Mouse (Mus musculus): ENCODE data around the gene Scrg1. TPM values are rescaled to one million over a fixed set of nuclear protein-coding genes. Genes with fewer than 3 reads are reported as not detected.
"Not testable (repeated sequence)": the region's sequence is repeated elsewhere in the genome, so short reads cannot be mapped to it uniquely, and the experiment has no call there.

The Scrg1 gene
- total RNA-seq, 1 experiment from 2014 or later: not detected

- no peak for ATAC-seq (replicated peaks in 1 of 2; ENCODE audit: insufficient read depth in 1 of 2, low FRiP score in 2 of 2, low TSS enrichment in 1 of 2, low read depth in 1 of 2, poor library complexity in 2 of 2, severe bottlenecking in 2 of 2)
Measured at GRCm38 (mm10) chr8:57489366-57489765, 33.6 kb downstream of the Scrg1 start.

GRCm38 (mm10) chr8:57489896-57490295 lies 34.2 kb downstream of the Scrg1 start:
- ATAC-seq (replicated peaks in 1 of 2; ENCODE audit: insufficient read depth in 1 of 2, low FRiP score in 2 of 2, low TSS enrichment in 1 of 2, low read depth in 1 of 2, poor library complexity in 2 of 2, severe bottlenecking in 2 of 2): no peak

GRCm38 (mm10) chr8:57491873-57492272 lies 36.1 kb downstream of the Scrg1 start:
- no peak for ATAC-seq (replicated peaks in 1 of 2; ENCODE audit: insufficient read depth in 1 of 2, low FRiP score in 2 of 2, low TSS enrichment in 1 of 2, low read depth in 1 of 2, poor library complexity in 2 of 2, severe bottlenecking in 2 of 2)

- no peak for ATAC-seq (replicated peaks in 1 of 2; ENCODE audit: insufficient read depth in 1 of 2, low FRiP score in 2 of 2, low TSS enrichment in 1 of 2, low read depth in 1 of 2, poor library complexity in 2 of 2, severe bottlenecking in 2 of 2)
Measured at GRCm38 (mm10) chr8:57498494-57498846, 42.7 kb downstream of the Scrg1 start.

- 0 out of 4 replicates have a peak, but pooled peaks of 1 of the 2 experiments have one; percentile 32 for ATAC-seq (replicated peaks in 1 of 2; ENCODE audit: insufficient read depth in 1 of 2, low FRiP score in 2 of 2, low TSS enrichment in 1 of 2, low read depth in 1 of 2, poor library complexity in 2 of 2, severe bottlenecking in 2 of 2)
Measured at GRCm38 (mm10) chr8:57498847-57499511, 43.3 kb downstream of the Scrg1 start.

- ATAC-seq (replicated peaks in 1 of 2; ENCODE audit: insufficient read depth in 1 of 2, low FRiP score in 2 of 2, low TSS enrichment in 1 of 2, low read depth in 1 of 2, poor library complexity in 2 of 2, severe bottlenecking in 2 of 2): peak; percentile 88 to 90
Measured at GRCm38 (mm10) chr8:57503641-57504040, 47.9 kb downstream of the Scrg1 start.

- not testable (repeated sequence) for ATAC-seq (replicated peaks in 1 of 2; ENCODE audit: insufficient read depth in 1 of 2, low FRiP score in 2 of 2, low TSS enrichment in 1 of 2, low read depth in 1 of 2, poor library complexity in 2 of 2, severe bottlenecking in 2 of 2)
Measured at GRCm38 (mm10) chr8:57505500-57505899, 49.8 kb downstream of the Scrg1 start.

- no peak for ATAC-seq (replicated peaks in 1 of 2; ENCODE audit: insufficient read depth in 1 of 2, low FRiP score in 2 of 2, low TSS enrichment in 1 of 2, low read depth in 1 of 2, poor library complexity in 2 of 2, severe bottlenecking in 2 of 2)
Measured at GRCm38 (mm10) chr8:57507556-57508063, 51.9 kb downstream of the Scrg1 start.

GRCm38 (mm10) chr8:57508657-57509056 lies 52.9 kb downstream of the Scrg1 start:
- no peak for ATAC-seq (replicated peaks in 1 of 2; ENCODE audit: insufficient read depth in 1 of 2, low FRiP score in 2 of 2, low TSS enrichment in 1 of 2, low read depth in 1 of 2, poor library complexity in 2 of 2, severe bottlenecking in 2 of 2)

- ATAC-seq (replicated peaks in 1 of 2; ENCODE audit: insufficient read depth in 1 of 2, low FRiP score in 2 of 2, low TSS enrichment in 1 of 2, low read depth in 1 of 2, poor library complexity in 2 of 2, severe bottlenecking in 2 of 2): no peak; a peak in 2 of 4 replicates
Measured at GRCm38 (mm10) chr8:57510791-57511315, 55.1 kb downstream of the Scrg1 start.

GRCm38 (mm10) chr8:57511316-57512118 lies 55.8 kb downstream of the Scrg1 start, which contains the start of gene Hmgb2:
Hmgb2 (plus strand) TSS chr8:57511907.
- peak; percentile 97 to 99 for ATAC-seq (replicated peaks in 1 of 2; ENCODE audit: insufficient read depth in 1 of 2, low FRiP score in 2 of 2, low TSS enrichment in 1 of 2, low read depth in 1 of 2, poor library complexity in 2 of 2, severe bottlenecking in 2 of 2)

GRCm38 (mm10) chr8:57512141-57513056 lies 56.7 kb downstream of the Scrg1 start:
- no peak; a peak in 1 of 4 replicates for ATAC-seq (replicated peaks in 1 of 2; ENCODE audit: insufficient read depth in 1 of 2, low FRiP score in 2 of 2, low TSS enrichment in 1 of 2, low read depth in 1 of 2, poor library complexity in 2 of 2, severe bottlenecking in 2 of 2)

GRCm38 (mm10) chr8:57513178-57513661 lies 57.5 kb downstream of the Scrg1 start:
- ATAC-seq (replicated peaks in 1 of 2; ENCODE audit: insufficient read depth in 1 of 2, low FRiP score in 2 of 2, low TSS enrichment in 1 of 2, low read depth in 1 of 2, poor library complexity in 2 of 2, severe bottlenecking in 2 of 2): not testable (repeated sequence)

- not testable (repeated sequence) for ATAC-seq (replicated peaks in 1 of 2; ENCODE audit: insufficient read depth in 1 of 2, low FRiP score in 2 of 2, low TSS enrichment in 1 of 2, low read depth in 1 of 2, poor library complexity in 2 of 2, severe bottlenecking in 2 of 2)
Measured at GRCm38 (mm10) chr8:57516685-57517084, 61.0 kb downstream of the Scrg1 start.

- ATAC-seq (replicated peaks in 1 of 2; ENCODE audit: insufficient read depth in 1 of 2, low FRiP score in 2 of 2, low TSS enrichment in 1 of 2, low read depth in 1 of 2, poor library complexity in 2 of 2, severe bottlenecking in 2 of 2): no peak
Measured at GRCm38 (mm10) chr8:57517723-57518122, 62.0 kb downstream of the Scrg1 start.

GRCm38 (mm10) chr8:57520186-57520786 lies 64.6 kb downstream of the Scrg1 start:
- ATAC-seq (replicated peaks in 1 of 2; ENCODE audit: insufficient read depth in 1 of 2, low FRiP score in 2 of 2, low TSS enrichment in 1 of 2, low read depth in 1 of 2, poor library complexity in 2 of 2, severe bottlenecking in 2 of 2): peak; percentile 16 to 18; a peak in 1 of 4 replicates

Measured in hematopoietic stem cell, adult 5-6 weeks (primary cell).